Mouse (Mus musculus) erythroblast, adult 5-6 weeks (primary cell): ENCODE data around the gene Zfp1. TPM values are rescaled to one million over a fixed set of nuclear protein-coding genes. Genes with fewer than 3 reads are reported as not detected.

ENCODE experiments used
- ATAC-seq: replicated peaks from 2 replicates; pipeline ENCODE4 v1.8.0; 2016; ENCODE audit warnings: moderate number of reproducible peaks, mild to moderate bottlenecking, moderate TSS enrichment, inconsistent platforms; ENCODE audit not compliant: poor library complexity, low FRiP score, severe bottlenecking
- total RNA-seq, 2 experiments: library from RNA; stranded (forward) in 1 of 2; stranded (reverse) in 1 of 2; fragments of 150-400 nt in 1 of 2; fragments of 200-764, 138-1000 nt in 1 of 2; gene quantifications; 2 replicates each; pipeline versions ENCODE4 v1.2.3 to v1.2.4; 2015 to 2017; ENCODE audit warnings: low replicate concordance in 2 of 2

The Zfp1 gene
- total RNA-seq, 2 experiments from 2014 or later: 1.2 to 1.3 TPM

GRCm38 (mm10) chr8:111705699-111706098, 62.5 kb downstream of the Zfp1 start:
- ATAC-seq: no peak

GRCm38 (mm10) chr8:111708265-111708664, 65.1 kb downstream of the Zfp1 start:
- ATAC-seq: no peak

GRCm38 (mm10) chr8:111709223-111709622, 66.0 kb downstream of the Zfp1 start:
- ATAC-seq: no peak

GRCm38 (mm10) chr8:111710777-111711485, 67.7 kb downstream of the Zfp1 start:
- ATAC-seq: no peak

GRCm38 (mm10) chr8:111712135-111712534, 68.9 kb downstream of the Zfp1 start:
- no peak for ATAC-seq

GRCm38 (mm10) chr8:111712588-111712987, 69.4 kb downstream of the Zfp1 start:
- no peak for ATAC-seq

GRCm38 (mm10) chr8:111713291-111713690, 70.1 kb downstream of the Zfp1 start:
- ATAC-seq: no peak

- no peak for ATAC-seq
Observed at GRCm38 (mm10) chr8:111713817-111714216, 70.6 kb downstream of the Zfp1 start.

- ATAC-seq: no peak
Observed at GRCm38 (mm10) chr8:111714295-111714694, 71.1 kb downstream of the Zfp1 start.

GRCm38 (mm10) chr8:111715514-111715913, 72.3 kb downstream of the Zfp1 start:
- no peak for ATAC-seq

GRCm38 (mm10) chr8:111716603-111717487, 73.6 kb downstream of the Zfp1 start:
- no peak for ATAC-seq

- ATAC-seq: no peak
Observed at GRCm38 (mm10) chr8:111717488-111717792, 74.2 kb downstream of the Zfp1 start.

- ATAC-seq: no peak
Observed at GRCm38 (mm10) chr8:111717866-111718265, 74.7 kb downstream of the Zfp1 start.

- ATAC-seq: no peak
Observed at GRCm38 (mm10) chr8:111718937-111719336, 75.7 kb downstream of the Zfp1 start.

- ATAC-seq: no peak
Observed at GRCm38 (mm10) chr8:111720115-111720544, 76.9 kb downstream of the Zfp1 start.

Other genes starting within 250 kb of the Zfp1 start
- gene Fa2h, start 249.6 kb upstream of the Zfp1 start, total RNA-seq (2015; ENCODE audit: low replicate concordance): not detected in 2 replicates
- not detected in 2 replicates for gene Fa2h, start 249.6 kb upstream of the Zfp1 start, total RNA-seq (2017; ENCODE audit: low replicate concordance)
- 1.7 and 3.1 TPM in 2 replicates for gene Wdr59, start 121.3 kb upstream of the Zfp1 start, total RNA-seq (2015; ENCODE audit: low replicate concordance)
- 2.0 and 3.3 TPM in 2 replicates for gene Wdr59, start 121.3 kb upstream of the Zfp1 start, total RNA-seq (2017; ENCODE audit: low replicate concordance)
- 5.8 and 35.1 TPM in 2 replicates for gene Znrf1, start 107.3 kb upstream of the Zfp1 start, total RNA-seq (2015; ENCODE audit: low replicate concordance)
- gene Znrf1, start 107.3 kb upstream of the Zfp1 start, total RNA-seq (2017; ENCODE audit: low replicate concordance): 7.1 and 14.6 TPM in 2 replicates
- not detected in 2 replicates for gene Ldhd, start 13.0 kb upstream of the Zfp1 start, total RNA-seq (2015; ENCODE audit: low replicate concordance)
- 0.42 TPM in 1 of 2 replicates, not detected in the other for gene Ldhd, start 13.0 kb upstream of the Zfp1 start, total RNA-seq (2017; ENCODE audit: low replicate concordance)
- gene Ctrb1, start 47.6 kb downstream of the Zfp1 start, total RNA-seq (2015; ENCODE audit: low replicate concordance): not detected in 2 replicates
- not detected in 2 replicates for gene Ctrb1, start 47.6 kb downstream of the Zfp1 start, total RNA-seq (2017; ENCODE audit: low replicate concordance)
- gene Bcar1, start 100.4 kb downstream of the Zfp1 start, total RNA-seq (2015; ENCODE audit: low replicate concordance): not detected in 2 replicates
- not detected in 2 replicates for gene Bcar1, start 100.4 kb downstream of the Zfp1 start, total RNA-seq (2017; ENCODE audit: low replicate concordance)
- 13.3 and 43.7 TPM in 2 replicates for gene Cfdp1, start 210.9 kb downstream of the Zfp1 start, total RNA-seq (2015; ENCODE audit: low replicate concordance)
- 32.5 and 33.6 TPM in 2 replicates for gene Cfdp1, start 210.9 kb downstream of the Zfp1 start, total RNA-seq (2017; ENCODE audit: low replicate concordance)
- 0.84 and 2.7 TPM in 2 replicates for gene Tmem170, start 233.3 kb downstream of the Zfp1 start, total RNA-seq (2015; ENCODE audit: low replicate concordance)
- 0.70 and 1.4 TPM in 2 replicates for gene Tmem170, start 233.3 kb downstream of the Zfp1 start, total RNA-seq (2017; ENCODE audit: low replicate concordance)